Mouse (Mus musculus) mature B cell (primary cell): ENCODE measurements around the gene Adat1.

Experiments used
- in situ Hi-C: fragments of 300-500 bp; cut with MboI; formaldehyde crosslinking; loops from 2 replicates; pipeline ENCODE4 v1.14.3; 2019

Adat1 gene

DNA sequence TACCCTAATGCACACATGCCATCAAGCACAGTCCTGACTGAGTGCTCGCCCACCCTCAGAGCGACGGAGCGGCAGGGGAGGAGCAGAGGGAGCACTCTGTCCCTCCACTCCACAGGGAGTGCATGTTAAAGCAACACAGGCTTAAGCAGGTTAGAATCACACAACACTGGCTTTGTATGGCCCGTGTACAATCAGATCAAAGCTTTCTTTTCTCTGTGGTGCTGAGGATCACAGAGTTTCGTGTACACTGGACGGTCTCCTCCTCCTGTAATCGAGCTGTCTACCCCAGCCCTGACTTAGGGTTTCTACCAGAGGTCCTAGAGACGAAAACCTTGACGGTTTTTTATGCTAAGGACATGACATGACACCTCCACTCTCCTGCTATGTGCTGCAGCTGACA, 23.6 kb downstream of the Adat1 start:
- in situ Hi-C loops = no loop called here

DNA sequence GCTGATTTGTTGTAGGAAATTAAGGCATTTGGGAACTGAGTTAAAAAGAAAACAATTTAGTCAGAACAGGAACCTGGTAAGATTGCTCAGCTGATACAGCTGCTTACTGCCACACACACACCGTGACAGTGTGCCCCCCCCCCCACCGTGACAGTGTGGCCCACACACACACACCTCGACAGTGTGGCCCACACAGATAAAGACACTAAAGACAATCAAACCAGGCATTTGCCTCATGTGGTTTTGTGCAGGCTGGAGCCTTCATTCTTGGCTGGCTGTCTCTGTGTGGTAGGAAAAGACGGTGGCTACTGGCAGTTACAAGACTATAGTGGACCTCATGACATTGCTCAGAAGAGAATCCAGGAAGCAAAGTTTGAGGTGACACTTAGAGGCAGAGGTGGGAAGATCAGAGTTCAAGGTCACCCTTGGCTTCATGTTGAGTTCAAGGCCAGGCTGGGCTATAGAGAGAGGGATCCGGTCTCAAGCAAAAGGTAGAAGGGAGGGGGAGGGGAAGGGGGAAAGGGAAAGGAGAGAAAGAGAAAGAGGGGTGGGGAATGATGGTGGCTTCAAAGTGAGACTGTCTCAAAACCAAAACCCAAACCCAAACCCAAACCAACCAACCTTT, 24.7 kb downstream of the Adat1 start:
- in situ Hi-C loops = no loop called here

DNA sequence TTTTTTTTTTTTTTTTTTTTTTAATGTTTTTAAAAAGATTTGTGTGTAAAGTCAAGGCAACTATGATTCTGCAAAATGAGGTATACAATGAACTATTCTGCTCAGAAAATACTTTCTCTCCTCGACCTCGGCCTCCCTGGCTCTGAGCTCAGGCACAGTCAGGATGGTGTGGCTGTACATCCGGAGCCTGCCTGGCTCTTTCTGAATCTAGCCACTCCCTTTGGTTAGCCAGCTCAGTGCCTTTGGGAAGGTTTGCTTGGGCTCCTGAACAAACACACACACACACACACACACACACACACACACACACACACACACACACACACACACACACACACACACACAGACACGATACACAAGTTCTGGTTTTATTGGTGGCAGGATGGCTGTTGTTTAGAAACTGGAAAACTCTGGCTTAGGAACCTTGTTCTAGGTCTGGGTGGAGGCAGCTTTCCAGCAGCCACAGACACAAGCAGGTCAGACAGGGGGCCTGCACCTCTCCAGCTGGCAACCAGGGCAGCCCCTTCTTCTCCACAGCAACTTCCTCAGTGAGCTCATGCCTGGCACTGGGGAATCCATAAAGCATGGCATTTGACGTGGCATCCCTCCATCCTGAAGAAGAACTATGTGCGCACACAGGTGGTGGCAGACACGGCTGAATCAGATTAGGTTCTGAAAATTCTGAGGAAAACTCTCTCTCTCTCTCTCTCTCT, 27.1 kb downstream of the Adat1 start:
- in situ Hi-C loops = no loop called here

DNA sequence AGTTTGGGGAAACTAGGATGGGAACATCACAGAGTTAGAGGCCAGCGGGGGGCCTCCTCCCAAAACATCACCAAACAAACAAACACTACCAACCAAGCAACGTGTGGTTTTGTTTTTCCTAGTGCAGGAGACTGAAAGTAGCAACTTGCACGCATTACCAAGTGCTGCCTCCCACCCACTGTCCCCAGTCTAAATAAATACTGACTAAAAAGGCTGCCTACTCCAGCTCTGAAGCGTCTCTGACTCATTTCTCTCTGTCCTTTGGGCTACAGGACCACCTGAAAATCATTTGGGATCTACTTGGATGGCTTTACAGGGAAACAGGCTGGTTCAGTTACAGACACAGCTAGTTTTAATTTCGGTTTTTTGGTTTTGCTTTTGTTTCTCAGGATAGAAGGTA, 27.8 kb downstream of the Adat1 start:
- in situ Hi-C loops = no loop called here

DNA sequence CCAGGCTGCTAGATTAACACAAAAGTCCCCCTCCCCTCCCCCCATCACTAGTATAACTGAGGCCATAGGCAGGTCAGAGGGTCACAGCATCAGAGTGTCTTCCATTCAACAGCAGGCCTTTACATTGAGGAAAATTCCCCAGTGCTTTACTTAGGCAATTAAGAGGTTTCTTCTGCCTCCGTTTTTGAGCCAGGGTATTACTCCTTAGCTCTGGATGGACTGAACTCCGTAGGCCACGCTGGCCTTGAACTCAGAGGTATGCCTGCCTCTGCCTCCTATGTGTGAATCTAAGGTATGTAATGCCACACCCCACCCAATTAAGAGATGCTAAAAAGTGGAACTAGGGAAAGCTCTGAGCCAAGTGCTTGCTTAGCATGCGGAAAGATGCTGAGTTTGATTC, 28.6 kb downstream of the Adat1 start:
- in situ Hi-C loops = no loop called here

DNA sequence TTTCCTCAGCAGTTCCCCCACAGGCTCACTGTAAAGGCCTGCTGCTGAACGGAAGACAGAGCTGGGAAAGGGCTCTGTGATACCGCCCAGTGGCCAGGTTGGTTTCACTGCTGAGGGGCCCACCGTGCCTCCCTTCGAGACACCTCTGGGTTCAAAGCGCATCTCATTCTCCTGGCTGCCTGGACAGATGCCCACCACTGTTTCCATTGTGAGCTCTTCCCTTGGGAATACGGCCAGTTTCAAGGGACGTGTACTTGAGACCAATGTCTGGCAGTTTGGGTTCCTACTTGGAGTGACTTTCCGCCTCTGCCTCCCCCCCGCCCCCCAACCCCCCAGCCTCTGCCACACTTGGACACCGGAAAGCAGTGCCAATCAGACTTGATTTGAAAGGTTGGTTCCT, 29.0 kb downstream of the Adat1 start:
- in situ Hi-C loops = no loop called here

DNA sequence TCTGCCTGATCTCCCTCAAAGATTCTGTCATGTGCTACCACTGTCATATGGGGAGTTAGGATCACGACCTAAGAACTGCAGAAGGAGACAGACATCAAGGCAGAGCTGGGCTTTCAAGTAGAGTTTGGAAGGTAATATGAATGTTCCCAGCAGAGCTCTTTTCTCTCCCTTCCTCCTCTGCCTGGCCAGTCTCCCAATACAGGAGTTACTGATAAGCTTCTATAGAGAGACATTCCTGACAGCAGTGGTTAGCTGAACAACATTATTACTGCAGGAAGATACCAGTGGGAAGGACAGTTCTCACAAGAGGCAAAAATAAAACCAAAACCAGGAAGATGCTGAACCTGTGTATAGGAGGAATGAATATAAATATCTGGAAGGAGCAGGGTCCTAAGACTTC, 29.5 kb downstream of the Adat1 start:
- in situ Hi-C loops = no loop called here

DNA sequence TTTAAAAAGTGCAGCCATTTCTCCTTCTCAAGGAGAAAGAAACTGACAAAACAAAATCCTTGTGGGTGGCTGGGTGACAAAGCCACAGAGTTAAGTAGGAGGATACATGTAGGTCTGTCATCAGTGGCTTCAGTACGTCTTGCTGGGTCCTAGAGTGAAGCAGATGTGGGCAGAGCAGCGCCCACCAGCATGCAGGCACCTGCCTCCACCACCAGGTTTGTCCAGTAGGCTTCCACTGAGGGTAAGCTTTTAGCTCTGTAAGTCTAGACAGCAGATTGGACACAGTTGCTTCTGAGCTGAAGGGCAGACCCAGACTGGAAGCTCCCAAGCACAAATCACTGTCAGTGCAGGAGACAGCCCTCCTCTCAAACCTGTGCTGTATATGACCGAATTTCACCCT, 30.8 kb downstream of the Adat1 start:
- in situ Hi-C loops = no loop called here

DNA sequence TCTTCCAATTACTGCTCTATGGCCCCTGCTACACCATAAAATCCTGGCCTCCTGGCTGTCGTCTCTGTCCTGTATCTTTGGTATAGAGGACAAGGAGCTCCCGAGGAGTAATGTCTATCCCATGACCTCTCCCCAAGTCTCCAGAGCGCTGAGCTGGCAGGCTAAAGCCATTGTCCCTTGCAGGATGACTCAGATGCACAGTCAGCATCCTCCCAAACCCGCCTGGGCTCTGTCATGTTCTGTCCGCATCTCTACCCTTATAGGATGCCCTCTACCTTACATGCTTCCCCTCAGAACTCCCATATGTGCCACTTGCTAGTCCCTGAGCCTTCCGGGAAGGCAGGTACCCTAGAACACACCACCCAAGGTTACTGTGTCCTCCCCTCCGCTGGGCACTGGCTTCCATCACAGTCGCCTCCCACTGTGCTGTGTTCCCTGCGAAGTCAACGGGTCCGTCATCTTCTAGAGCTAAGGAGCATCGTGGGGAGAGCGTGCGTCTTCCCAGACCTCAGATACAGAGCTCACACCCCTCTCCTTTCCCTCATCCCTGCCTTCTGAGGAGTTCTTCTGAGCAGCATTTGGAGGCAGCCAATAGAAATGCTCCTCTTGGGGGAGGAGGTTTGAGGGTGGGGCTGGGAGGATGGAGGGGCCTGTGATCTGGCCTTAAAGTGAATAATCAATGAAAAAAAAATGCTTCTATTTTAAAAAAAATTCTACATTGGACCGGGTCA, 31.3 kb downstream of the Adat1 start:
- in situ Hi-C loops = no loop called here

DNA sequence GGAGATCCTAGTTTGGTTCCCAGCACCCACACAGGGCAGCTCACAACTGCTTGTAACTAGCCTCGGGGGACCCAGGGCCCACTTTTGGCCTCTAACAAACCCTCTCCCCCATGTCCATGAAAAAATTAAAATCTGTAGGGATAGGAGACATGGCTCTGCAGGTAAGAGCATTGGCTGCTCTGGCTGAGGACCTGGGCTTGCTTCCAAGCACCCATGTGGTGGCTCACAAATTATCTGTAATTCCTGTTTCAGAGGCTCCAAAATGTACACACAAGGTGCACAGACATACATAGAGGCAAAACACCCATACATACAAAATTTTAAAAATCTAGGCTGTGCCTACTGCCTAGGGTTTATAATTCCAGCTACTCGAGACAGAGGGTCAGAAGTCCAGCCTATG, 34.9 kb downstream of the Adat1 start:
- in situ Hi-C loops = no loop called here

DNA sequence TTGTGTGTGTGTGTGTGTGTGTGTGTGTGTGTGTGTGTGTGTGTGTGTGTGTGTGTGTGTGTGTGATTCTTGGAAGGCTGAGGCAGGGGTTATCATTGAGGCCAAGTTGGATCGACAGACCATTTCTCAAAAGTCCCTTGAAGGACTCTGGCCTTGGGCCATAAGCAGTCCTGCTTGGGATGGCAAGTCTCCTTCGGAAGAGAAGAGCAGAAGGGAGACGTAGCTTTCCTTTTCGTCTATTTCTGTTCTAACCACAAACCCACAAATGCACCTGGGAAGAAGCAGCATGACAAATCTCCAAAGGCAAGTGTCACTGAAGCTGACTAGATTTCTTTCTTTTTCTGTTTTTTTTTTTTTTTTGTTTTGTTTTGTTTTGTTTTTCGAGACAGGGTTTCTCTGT, 36.2 kb downstream of the Adat1 start:
- in situ Hi-C loops = no loop called here

DNA sequence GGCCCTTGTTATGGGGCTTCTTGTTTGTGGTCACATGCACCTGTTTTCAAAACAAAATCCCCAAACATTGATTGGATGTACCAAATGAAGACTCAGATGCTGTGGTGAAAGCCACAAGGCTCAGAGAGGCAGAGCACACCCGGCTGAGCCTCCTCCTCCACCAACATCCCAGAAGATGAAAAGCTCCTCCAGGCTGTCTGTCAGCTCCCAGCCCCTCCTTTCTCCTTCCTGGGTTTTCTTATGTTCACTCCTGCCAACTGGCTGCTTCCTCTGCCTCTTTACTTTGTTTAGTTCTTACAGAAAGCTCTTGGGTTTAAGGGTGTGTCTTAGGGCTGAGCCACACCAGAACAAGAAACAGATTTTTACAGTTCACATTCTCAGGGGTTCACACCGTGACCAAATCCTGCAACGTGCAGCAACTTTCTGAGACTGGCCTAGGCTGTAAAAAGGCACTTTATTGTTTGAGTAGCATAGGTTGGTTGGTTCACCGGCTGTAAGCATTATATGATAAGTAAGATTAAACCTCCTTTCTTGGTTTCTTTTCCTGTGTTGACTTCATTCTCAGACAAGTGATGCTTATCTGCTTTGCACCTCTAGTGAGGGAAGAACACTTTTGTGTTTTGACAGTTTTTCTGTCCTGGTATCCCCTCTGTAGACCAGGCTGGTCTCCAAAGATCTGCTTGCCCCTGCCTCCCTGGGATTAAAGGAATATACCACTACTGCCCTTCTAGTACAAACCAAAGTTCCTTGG, 37.1 kb downstream of the Adat1 start:
- in situ Hi-C loops = no loop called here

DNA sequence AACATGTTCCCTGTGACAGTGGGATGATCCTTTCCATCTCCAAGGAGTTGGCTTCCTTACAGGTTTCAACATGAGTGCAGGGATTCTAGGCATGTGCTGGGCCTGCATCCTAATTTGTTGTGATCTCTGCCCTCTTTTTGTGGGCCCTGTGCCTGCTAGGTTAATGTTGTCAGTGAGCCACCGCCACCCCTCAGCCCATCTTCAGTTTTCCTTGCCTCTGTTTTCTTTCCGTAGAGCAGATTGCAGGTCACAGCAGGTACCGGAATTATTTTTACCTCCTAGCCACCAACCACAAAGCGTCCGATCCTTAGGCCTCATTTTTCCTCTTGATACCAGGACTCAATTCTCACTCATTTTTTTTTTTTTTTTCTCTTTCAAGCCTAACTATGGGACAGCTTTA, 40.2 kb downstream of the Adat1 start:
- in situ Hi-C loops = no loop called here

DNA sequence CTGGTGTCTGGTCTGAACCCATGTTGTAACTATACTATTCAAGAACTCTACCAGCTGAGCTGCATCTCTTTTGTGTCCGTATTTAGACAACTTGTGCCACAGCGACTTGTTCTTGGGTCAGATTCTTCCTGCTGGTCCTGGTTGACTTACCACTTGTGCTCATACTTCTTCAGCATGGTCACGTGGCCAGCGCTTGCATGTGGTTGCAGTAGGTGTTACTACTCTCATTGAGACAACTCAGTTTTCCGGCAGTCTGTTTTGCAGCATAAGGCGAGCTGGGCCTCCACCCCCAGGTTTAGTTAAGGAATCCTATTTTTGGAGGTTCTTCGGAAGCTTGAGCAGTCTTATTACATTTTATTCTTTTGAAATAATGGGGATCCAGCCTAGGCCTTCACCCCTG, 40.8 kb downstream of the Adat1 start:
- in situ Hi-C loops = no loop called here

DNA sequence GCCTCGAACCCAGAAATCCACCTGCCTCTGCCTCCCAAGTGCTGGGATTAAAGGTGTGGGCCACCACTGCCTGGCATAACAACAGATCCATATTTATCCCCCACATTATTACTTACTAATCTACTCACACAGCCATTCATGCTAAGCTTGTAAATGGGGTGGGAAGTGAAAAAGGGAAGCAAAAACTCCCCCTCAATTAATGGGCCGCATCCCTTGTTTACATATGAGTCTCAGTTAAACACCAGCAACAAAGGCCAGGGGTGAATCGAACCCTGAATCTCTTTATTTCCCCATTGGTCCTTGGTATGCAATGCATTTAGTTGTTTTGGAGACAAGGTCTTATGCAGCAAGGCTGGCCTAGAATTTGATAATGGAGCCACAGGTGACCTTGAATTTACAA, 41.3 kb downstream of the Adat1 start:
- in situ Hi-C loops = no loop called here

DNA sequence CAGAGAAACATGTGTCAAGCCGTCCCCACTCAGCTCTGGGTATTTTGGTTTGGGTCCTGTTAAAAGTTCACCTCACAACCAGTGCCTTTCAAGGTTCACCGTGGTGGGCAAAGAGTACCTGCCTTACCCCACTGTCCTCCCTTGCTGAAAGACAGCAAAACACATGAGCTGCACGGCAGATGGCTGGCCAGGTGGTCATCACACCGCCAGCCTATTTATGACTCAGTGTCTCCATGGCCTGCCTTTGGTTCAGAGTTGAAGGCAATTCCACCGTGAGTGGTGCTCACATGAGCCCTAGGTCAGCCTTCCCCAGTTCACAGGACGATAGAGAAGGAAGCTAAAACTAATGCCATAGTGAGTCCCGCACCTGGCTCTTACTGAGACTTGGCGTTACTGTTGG, 44.1 kb downstream of the Adat1 start:
- in situ Hi-C loops = no loop called here

DNA sequence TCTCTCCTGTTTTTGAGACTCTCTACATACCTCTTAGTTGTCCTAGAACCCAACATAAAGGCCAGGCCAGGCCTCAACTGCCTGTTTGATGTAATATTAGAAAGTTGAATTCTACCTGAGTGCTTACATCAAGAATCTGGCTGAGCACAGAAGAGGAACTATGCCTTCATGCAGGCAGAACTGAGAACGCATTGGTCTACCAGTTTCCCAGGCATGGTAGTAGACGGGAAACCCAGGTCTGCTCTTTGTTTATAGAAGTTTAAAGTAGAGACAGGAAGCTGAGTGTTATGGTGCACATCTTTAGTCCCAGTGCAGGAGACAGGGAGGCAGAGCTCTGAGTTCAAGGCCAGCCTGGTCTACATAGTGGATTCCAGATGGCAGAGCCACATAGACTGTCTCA, 45.0 kb downstream of the Adat1 start:
- in situ Hi-C loops = no loop called here

DNA sequence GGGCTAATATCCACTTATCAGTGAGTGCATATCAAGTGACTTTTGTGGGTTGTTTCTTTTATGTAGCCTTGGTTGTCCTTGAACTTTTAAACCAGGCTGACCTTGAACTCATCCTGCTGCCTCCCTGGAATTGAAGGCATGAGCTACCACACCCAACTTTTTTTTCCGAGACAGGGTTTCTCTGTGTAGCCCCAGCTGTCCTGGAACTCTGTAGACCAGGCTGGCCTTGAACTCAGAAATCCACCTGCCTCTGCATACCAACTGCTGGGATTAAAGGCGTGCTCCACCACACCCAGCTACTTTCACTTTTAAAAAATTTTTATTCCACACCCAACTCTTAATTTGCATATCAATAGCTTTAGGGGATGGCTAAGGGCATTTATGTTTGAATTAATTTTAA, 48.6 kb downstream of the Adat1 start:
- in situ Hi-C loops = no loop called here

DNA sequence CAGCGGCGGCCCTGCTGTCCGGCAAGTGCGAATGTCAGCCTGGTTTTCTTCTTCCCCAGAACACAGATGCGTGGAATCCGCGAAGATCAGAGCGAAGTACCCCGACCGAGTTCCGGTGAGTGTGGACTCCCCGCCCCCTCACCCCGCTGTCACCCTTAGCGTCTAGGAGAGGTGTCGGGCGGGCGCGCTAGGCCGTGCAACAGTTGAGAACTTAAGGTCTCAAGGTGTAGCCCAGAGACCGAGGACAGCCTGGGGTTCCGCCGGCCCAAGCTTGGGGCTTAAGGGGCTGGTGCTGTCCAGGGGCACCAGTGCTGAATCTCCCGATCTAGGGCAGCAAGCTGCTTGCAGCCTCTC, 51.0 kb downstream of the Adat1 start:
- in situ Hi-C loops = no loop called here

DNA sequence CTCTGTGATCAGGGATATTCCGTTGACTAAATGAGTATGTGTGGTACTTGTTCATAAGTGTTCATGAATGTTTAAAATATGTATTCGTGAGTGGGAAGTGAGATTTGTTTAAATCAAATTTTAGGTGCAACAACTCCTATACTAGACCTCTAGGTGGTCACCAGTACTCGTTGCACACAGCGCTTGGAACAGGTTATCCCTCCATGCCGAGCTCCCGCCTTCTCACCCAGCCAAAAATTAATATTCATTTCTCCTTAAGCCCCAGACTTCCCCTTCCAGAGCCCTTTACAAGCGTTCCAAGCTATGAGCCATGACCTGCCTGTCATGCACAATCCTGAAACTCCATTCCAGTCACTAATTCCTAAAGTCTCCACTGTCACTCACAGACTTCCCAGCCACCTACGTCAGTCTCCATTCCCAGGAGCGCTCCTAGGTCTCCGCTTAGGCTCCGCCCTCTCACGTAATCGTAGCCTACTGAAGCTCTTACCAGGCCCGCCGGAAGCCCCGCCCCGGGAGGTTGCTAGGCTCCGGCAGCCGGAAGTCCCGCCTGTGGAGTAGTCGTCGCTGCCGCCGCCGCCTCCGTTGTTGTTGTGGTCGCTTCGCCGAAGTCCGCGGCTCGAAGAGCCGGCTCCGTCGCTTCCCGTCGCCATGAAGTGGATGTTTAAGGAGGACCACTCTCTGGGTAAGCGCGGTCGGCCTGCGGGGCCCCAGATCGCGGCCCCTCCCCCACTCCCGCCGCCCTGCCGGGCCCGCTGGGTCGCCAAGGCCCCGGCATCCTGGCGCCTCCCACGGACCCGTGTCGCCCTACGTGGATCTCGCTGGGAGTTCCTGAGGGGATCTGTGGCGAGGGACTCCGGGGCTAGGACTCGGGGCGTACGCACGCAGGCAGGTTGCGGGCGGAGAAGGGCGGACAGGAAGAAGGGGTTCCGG, 51.7 kb downstream of the Adat1 start, which contains the start of gene Gabarapl2:
Gene Gabarapl2 (plus strand): TSS at position 533 of the 930 bp plus-strand sequence.
- in situ Hi-C loops = no loop called here

DNA sequence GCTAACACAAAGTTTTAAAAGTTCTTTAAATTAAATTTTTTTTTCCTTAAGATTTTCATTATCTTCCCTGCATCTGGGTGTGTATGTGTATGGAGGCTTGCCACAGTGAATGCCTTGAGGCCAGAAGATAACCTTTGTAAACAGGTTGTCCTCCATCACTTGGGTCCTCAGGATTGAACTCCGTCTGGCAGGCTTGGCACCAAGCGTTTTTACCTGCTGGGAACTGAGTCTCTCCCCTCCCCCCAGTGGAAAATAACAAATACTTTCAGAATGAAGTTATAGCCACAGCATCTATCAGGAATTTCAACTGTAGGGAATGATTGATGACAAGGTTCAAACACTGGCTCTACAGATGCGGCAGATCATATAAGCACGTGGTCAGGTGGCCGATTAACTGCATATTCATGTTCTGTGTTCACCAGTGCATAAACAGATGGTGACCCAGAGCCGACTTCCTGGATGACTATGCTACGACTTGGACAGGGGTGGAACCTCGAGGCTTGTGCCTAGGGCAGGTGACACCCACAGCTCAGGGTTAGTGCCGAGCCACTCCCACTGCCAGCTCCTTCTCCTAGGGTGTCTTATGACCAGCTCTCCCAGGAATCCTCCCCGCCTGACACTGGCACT, 52.5 kb downstream of the Adat1 start:
- in situ Hi-C loops = no loop called here
